Mouse (Mus musculus) lung, postnatal 0 days (tissue): Measurements from ENCODE around the gene Gtf2f1. TPM values are rescaled to one million over a fixed set of nuclear protein-coding genes. Genes with fewer than 3 reads are reported as not detected.

Experiments used
- ATAC-seq: fragments of 200-750 bp; cut with Nextera tagmentation; 2 replicates; pipeline ENCODE4 v1.8.0; 2017; ENCODE audit warnings: moderate library complexity
- DNase-seq: peaks from one replicate; pipeline ENCODE4 v3.0.0-alpha.2; 2016; ENCODE audit warnings: low spot score
- H3K27ac ChIP-seq: fragments of 300-500 bp; sonication (generic); 2 replicates; pipeline ENCODE4 v1.5.1; 2014; ENCODE audit warnings: antibody characterized with exemption, mild to moderate bottlenecking, low read length, mixed read lengths
- H3K27me3 ChIP-seq: fragments of 300-500 bp; sonication (generic); replicated peaks from 2 replicates; pipeline ENCODE4 v1.6.1; 2014; ENCODE audit warnings: low read length, mixed read lengths; ENCODE audit not compliant: insufficient read depth
- H3K36me3 ChIP-seq: fragments of 300-500 bp; sonication (generic); 2 replicates; pipeline ENCODE4 v1.6.1; 2014; ENCODE audit warnings: low read length, mixed read lengths; ENCODE audit not compliant: insufficient read depth
- H3K4me1 ChIP-seq: fragments of 300-500 bp; sonication (generic); 2 replicates; pipeline ENCODE4 v1.6.1; 2014; ENCODE audit warnings: antibody characterized with exemption, low read depth, low read length, mixed read lengths; ENCODE audit not compliant: insufficient read depth
- H3K4me2 ChIP-seq: fragments of 300-500 bp; sonication (generic); replicated peaks from 2 replicates; pipeline ENCODE4 v1.6.1; 2014; ENCODE audit warnings: low read depth, mild to moderate bottlenecking, low read length, moderate library complexity, mixed read lengths
- H3K4me3 ChIP-seq: fragments of 300-500 bp; sonication (generic); 2 replicates; pipeline ENCODE4 v1.5.1; 2014; ENCODE audit warnings: low read depth, low read length
- H3K9ac ChIP-seq: fragments of 300-500 bp; sonication (generic); replicated peaks from 2 replicates; pipeline ENCODE4 v1.6.1; 2014; ENCODE audit warnings: low read depth, mild to moderate bottlenecking
- H3K9me3 ChIP-seq: fragments of 300-500 bp; sonication (generic); 2 replicates; pipeline ENCODE4 v1.6.1; 2016; ENCODE audit warnings: low read length, mixed read lengths
- CTCF ChIP-seq: IDR thresholded peaks from 2 replicates; pipeline ENCODE4 v1.5.1; 2016; ENCODE audit warnings: antibody characterized with exemption, mild to moderate bottlenecking
- EP300 ChIP-seq: IDR thresholded peaks from 2 replicates; pipeline ENCODE4 v1.6.1; 2016; ENCODE audit warnings: antibody characterized with exemption, mild to moderate bottlenecking, control low read depth
- WGBS: fragments of 180-500 bp; shearing (Covaris S2); extraction: QIAGEN DNeasy Blood & Tissue Kit; methylation state at CpG from one replicate; pipeline ENCODE4 v1.1.7; 2014; 5-methylcytosine and 5-hydroxymethylcytosine counted together
- polyA plus RNA-seq: library from polyadenylated mRNA; unstranded; fragments of >200 nt; fragmentation: Nextera tagmentation; extraction: Ambion mirVana; gene quantifications from 2 replicates; pipeline ENCODE4 v1.2.1, GENCODE M21; 2015

Gtf2f1 gene
- polyA plus RNA-seq, 1 experiment from 2014 or later: 37.0 TPM

DNA sequence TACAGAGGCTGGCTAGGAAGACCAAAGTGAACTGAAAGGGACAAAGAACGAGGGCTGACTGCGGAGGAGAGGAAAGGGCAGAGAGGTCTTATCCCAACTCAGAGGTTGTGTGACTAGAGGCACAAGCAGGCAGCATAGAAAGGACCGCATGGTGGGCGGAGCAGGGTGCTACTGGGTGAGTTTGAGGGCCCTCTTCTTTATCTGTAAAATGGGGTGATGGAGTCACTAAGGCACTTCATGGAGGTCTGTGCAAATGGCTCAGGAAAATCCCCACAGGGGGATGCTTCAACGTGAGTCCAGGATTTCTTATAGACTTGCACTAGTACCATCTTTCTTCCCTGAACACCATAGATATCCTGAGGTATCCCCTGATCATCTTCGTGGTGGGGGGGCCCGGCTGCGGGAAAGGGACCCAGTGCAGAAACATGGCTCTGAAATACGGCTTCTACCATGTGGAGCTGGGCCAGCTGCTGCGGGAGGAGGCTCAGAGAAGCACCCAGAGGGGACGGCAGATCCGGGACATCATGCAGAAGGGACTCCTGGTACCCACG is 1.2 kb upstream of the Gtf2f1 start:
- ATAC-seq: no peak
- Histone ChIP-seq H3K9ac (peak overlapping the region; percentile 60; the same call in 1 of the 2 replicates), H3K4me3 (peak overlapping the region; percentile 68; the same call in 1 of the 2 replicates), H3K4me2 (peak overlapping the region; percentile 74; the same call in 1 of the 2 replicates), H3K9me3 (no peaks in the 10 kb centered on the region), H3K27ac (peak overlapping the region; percentile 82; the same call in 1 of the 2 replicates), H3K4me1 (no peaks in the 10 kb centered on the region), H3K36me3 (no peaks in the 10 kb centered on the region), H3K27me3 (no peaks in the 10 kb centered on the region)
- WGBS: 60% methylated on average over 13 of the region's 13 CpGs
- no peak for DNase-seq
- TF ChIP-seq CTCF: no peak
- TF ChIP-seq EP300: no peak

DNA sequence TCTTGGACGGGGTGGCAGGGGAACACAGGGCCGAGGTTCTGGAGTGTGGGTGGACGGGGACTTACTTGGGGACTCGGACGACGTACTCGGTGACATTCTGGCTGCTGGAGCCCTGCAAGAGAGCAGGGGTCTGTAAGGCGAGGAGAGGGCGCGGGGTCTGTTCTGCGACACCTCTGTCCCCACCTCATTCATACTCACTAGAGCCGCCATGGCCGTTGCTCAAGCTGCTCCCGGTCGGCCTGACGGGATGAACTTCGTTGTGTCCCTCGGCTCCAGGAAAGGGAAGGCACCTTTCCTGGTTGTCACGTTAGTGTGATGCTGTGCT is 215 bp downstream of the Gtf2f1 start:
- Histone ChIP-seq H3K27ac (peak overlapping the region; percentile 82), H3K4me3 (peak overlapping the region; percentile 68), H3K9ac (peak overlapping the region; percentile 69), H3K4me2 (peak overlapping the region; percentile 65), H3K36me3 (peaks cover 8% of the 10 kb centered on the region; the same call in 1 of the 2 replicates), H3K4me1 (no peaks in the 10 kb centered on the region), H3K27me3 (no peaks in the 10 kb centered on the region), H3K9me3 (no peaks in the 10 kb centered on the region)
- TF ChIP-seq EP300 (no peak), CTCF (no peak)
- WGBS: under 1% methylated on average over 19 of the region's 19 CpGs
- DNase-seq: no peak
- peak; percentile 31 for ATAC-seq

DNA sequence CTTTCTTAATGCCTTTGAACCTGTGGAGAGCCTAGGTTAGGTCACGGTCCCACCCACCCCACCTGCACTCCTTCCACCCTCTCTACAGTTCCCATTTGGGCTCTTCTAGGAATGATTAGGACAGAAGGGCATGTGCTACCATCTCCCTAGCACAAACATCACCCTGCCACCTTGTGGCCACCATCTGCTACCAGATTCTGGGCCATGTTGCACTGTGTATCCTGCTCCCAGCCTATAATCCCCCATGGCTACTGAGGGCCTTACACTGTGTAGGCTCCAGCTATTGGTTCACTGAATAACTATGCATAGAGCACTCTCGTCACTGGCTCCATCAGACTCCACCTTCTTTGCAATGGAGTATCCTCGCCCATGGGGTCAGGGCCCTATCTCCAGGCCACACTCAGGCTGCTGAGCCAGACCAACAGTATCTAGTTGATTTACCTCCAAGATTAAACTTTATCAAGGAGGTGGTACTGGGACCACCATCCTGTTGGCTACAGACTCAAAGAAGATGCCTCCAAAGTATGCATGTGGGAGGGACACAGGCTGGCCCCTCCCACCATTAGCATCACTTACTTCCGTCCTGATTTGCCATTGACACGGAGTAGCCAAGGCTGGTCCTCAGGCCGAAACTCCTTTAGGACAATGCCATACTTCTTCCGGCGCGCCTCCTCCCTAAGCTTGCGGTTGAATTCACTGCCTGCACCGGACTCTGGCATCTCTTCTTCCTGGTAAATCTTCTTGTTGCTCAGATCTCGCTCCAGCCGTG is 3.8 kb downstream of the Gtf2f1 start:
- WGBS: 90% methylated on average over 13 of the region's 13 CpGs

DNA sequence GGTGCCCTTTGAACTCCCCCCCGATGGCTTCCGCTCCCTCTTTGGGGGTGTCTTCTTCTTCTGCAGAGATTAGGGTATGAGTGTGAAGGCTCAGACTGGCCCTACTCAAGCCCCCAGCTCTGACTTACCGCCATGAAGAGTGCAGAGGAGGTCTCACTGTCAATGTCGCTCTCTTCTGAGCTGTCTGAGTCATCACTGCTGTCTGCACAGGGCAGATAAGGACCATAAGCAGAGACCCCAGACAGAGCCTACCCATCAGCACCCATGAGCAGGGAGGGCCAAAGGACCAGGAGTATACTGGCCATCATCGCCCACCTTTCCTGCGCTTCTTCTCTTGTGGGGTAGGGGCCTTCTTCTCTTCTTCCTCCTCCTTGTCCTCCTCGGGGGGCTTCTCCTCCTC is 7.1 kb downstream of the Gtf2f1 start:
- Histone ChIP-seq H3K36me3 (peaks cover 31% of the 10 kb centered on the region), H3K9me3 (no peaks in the 10 kb centered on the region), H3K27me3 (no peaks in the 10 kb centered on the region), H3K9ac (no peak overlapping the region), H3K4me3 (no peak overlapping the region), H3K4me1 (no peaks in the 10 kb centered on the region), H3K27ac (no peak overlapping the region), H3K4me2 (no peak overlapping the region)
- 92% methylated on average over 7 of the region's 7 CpGs for WGBS
- ATAC-seq: no peak
- TF ChIP-seq EP300: no peak
- no peak for TF ChIP-seq CTCF
- no peak for DNase-seq

More for the DNA sequence above, 3.8 kb downstream of the Gtf2f1 start:
- no peak for ATAC-seq
- Histone ChIP-seq H3K4me1 (no peaks in the 10 kb centered on the region), H3K4me3 (no peak overlapping the region), H3K27me3 (no peaks in the 10 kb centered on the region), H3K9me3 (no peaks in the 10 kb centered on the region), H3K4me2 (no peak overlapping the region), H3K36me3 (peaks cover 28% of the 10 kb centered on the region), H3K27ac (no peak overlapping the region), H3K9ac (no peak overlapping the region)
- TF ChIP-seq EP300 (no peak), CTCF (peak; percentile 49)
- DNase-seq: no peak

DNA sequence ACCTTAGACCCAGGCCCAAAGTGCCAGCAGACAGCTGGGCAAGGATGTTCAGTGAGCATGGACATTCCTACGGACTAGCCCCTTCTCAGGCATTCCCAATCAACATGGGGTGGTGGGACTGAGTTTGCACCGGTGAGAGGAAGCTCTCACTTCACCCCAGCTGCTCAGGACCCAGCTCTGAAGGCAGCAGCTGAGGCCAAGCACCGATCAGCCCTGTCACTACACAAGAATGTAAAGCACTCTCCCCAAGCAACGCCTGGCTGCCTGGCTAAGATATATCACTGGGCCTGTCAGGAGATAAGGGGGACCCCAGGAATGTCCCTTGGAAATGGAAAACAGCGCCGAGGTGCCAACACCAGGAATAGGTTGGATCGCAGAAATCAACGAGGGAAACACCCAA is 9.9 kb downstream of the Gtf2f1 start:
- H3K4me1 ChIP-seq: no peaks in the 10 kb centered on the region; the same call in 1 of the 2 replicates
- 44% methylated on average over 8 of the region's 8 CpGs for WGBS
- H3K27me3 ChIP-seq: no peaks in the 10 kb centered on the region
- no peak overlapping the region for H3K4me3 ChIP-seq
- no peak overlapping the region for H3K27ac ChIP-seq
- no peaks in the 10 kb centered on the region for H3K9me3 ChIP-seq
- DNase-seq (no peak), ATAC-seq (no peak)
- peaks cover 24% of the 10 kb centered on the region for H3K36me3 ChIP-seq
- H3K4me2 ChIP-seq: no peak overlapping the region
- TF ChIP-seq EP300 (no peak), CTCF (no peak)
- H3K9ac ChIP-seq: no peak overlapping the region

DNA sequence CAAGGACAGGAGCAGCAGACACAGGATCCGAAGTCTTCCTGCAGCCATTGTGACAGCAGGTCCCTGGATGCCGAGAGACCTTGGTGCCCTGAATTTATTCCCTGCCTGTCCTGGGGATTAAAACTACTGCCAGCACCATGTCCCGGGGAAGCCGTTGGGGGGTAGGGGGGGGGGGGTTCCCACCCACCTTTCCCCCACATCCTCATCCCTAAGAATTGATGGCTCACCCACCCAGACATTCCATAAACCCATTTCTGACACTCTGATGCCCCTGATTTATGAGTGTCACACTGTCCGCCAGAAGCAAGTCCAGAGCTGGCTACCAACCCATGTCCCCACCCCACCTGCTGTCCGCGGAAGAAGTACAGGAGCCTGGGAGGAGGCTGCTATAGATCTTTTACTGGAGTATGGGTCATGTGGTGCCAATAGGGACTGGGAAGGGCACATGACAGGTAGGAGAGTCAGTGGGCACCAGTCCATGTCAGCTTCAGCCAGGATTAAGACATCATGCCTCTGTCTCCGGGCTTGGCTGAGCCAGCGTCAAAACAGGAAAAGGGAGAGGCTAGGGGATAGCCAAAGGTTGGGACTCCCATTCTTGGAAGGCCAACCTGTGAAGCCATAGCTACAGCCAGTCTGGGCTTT is 11.0 kb downstream of the Gtf2f1 start, which contains the start of gene Pspn:
Gene Pspn, minus strand, starts transcription at position 51 of the 642 bp plus-strand sequence.
- Histone ChIP-seq H3K4me3 (no peak within 1 kb of the TSS), H3K9me3 (no peaks in the 10 kb centered on the region), H3K4me2 (no peak within 1 kb of the TSS), H3K9ac (no peak within 1 kb of the TSS), H3K27me3 (no peaks in the 10 kb centered on the region), H3K4me1 (no peaks in the 10 kb centered on the region; the same call in 1 of the 2 replicates), H3K27ac (no peak within 1 kb of the TSS), H3K36me3 (peaks cover 17% of the 10 kb centered on the region)
- no peak for DNase-seq
- 87% methylated on average over 9 of the region's 9 CpGs for WGBS
- TF ChIP-seq EP300 (no peak), CTCF (no peak)
- ATAC-seq: no peak
